In the genomic region with DNA sequence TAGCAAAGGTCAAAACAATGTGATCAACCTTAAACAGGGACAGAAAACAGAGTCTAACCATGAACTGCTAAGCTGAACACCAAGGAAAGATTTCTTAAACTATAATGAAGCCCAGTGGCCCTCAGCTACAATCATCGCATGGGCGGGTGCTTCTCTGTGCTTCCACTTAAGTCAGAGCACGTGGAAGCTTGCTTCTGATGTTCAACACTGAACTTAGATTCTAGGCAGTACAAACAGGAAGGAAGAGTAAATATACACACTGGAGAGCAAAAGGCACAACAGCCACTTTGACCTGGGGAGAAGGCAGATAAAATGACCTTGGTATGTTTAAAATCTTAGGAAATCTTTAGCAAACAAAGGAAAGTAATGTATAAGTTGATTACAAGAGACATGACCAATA, we compare ENCODE assay signal across 14 mouse cellular contexts.
"Had no signal": no experiment of that assay in that cellular context is flagged by ENCODE, and none has a peak within 500 bp of the region (broad histone marks: within the 10 kb centered on the region; RNA-seq: fewer than 3 reads in every experiment).

No protein-coding gene starts in this region.

- H3K9ac ChIP-seq: liver, embryonic 13.5 days; lung, embryonic 14.5 days; midbrain, embryonic 12.5 days; neural tube, embryonic 12.5 days had no signal

- H3K27ac ChIP-seq: liver, embryonic 13.5 days; midbrain, embryonic 10.5 days; midbrain, embryonic 12.5 days; neural tube, embryonic 12.5 days had no signal

- DNase-seq: liver, embryonic 13.5 days; lung, adult 18-20 months; lung, embryonic 14.5 days; lung, postnatal 14 days; lung, postnatal 4 days; midbrain, embryonic 14.5 days; right cerebral cortex, postnatal 14 days; thymus, adult 18-20 months; thymus, postnatal 14 days; thymus, postnatal 36 days had no signal

- H3K4me3 ChIP-seq: liver, embryonic 13.5 days; midbrain, embryonic 10.5 days; midbrain, embryonic 12.5 days; neural tube, embryonic 12.5 days had no signal

- ATAC-seq: midbrain, embryonic 16.5 days had no signal

- H3K9me3 ChIP-seq: liver, embryonic 13.5 days; midbrain, embryonic 10.5 days; midbrain, embryonic 12.5 days; neural tube, embryonic 12.5 days had no signal

- H3K4me2 ChIP-seq: liver, embryonic 13.5 days; lung, embryonic 14.5 days; midbrain, embryonic 12.5 days; neural tube, embryonic 12.5 days had no signal

- H3K4me1 ChIP-seq: midbrain, embryonic 10.5 days; midbrain, embryonic 12.5 days; neural tube, embryonic 12.5 days had no signal

- H3K27me3 ChIP-seq: liver, embryonic 13.5 days; midbrain, embryonic 12.5 days; neural tube, embryonic 12.5 days had no signal
